Comparison of ENCODE assay signal across 8 mouse cellular contexts in the genomic region with DNA sequence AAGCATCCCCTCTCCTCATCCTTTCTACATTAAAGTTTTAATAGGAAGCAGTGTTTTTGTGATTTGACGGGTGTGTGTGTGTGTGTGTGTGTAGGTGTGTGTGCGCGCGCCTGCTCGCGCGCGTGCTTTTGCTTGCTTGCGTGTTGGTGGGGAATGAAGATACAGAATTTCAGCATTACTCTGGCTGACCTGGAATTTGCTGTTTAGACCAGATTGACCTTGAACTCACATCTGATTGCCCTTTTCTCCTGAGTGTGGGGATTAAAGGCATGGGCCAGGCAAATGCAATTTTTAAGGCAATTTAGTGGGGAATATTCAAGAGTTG. TPM values are rescaled to one million over a fixed set of nuclear protein-coding genes. Genes with fewer than 3 reads are reported as not detected.
DNase-seq lines count a peak whose midpoint lies in the region; ATAC-seq and TF ChIP-seq lines count a peak whose summit lies in the region.

No protein-coding gene starts in this region.

- no peak for ATAC-seq in heart, embryonic 11.5 days (replicated peaks; ENCODE audit: insufficient number of reproducible peaks, low FRiP score, low TSS enrichment)
- ATAC-seq in forebrain, embryonic 13.5 days = no peak
- ATAC-seq in liver, embryonic 15.5 days (ENCODE audit: insufficient read depth) = no peak

- H3K36me3 ChIP-seq in heart, embryonic 11.5 days (ENCODE audit: control insufficient read depth, insufficient read depth, low read length) = peaks cover 7% of the 10 kb centered on the region
- H3K36me3 ChIP-seq in CH12.LX (replicated peaks in 1 of 2; ENCODE audit: control insufficient read depth in 1 of 2, insufficient read depth in 1 of 2, low read length in 1 of 2) = peaks cover 0 to 12% of the 10 kb centered on the region in 2 experiments
- H3K36me3 ChIP-seq in forebrain, embryonic 13.5 days (ENCODE audit: poor library complexity, severe bottlenecking) = peaks cover 10% of the 10 kb centered on the region; the same call in 1 of the 2 replicates
- H3K36me3 ChIP-seq in liver, embryonic 15.5 days (replicated peaks) = 0 out of 2 replicates have a peak, but pooled peaks cover 5% of the 10 kb centered on the region

- H3K27me3 ChIP-seq in heart, embryonic 11.5 days (ENCODE audit: control insufficient read depth, insufficient read depth, low read length) = no peaks in the 10 kb centered on the region
- no peaks in the 10 kb centered on the region for H3K27me3 ChIP-seq in CH12.LX (replicated peaks)
- no peaks in the 10 kb centered on the region for H3K27me3 ChIP-seq in forebrain, embryonic 13.5 days
- no peaks in the 10 kb centered on the region for H3K27me3 ChIP-seq in liver, embryonic 15.5 days

- TF ChIP-seq RAD21 in CH12.LX (IDR thresholded peaks at IDR 0.05; ENCODE audit: low read depth, low read length) = no peak

- peak overlapping the region; percentile 98 for H3K9ac ChIP-seq in heart, embryonic 11.5 days (ENCODE audit: low read depth, low read length)
- peak overlapping the region; percentile 60 for H3K9ac ChIP-seq in CH12.LX (ENCODE audit: insufficient read depth, low read depth)
- H3K9ac ChIP-seq in forebrain, embryonic 13.5 days = peak overlapping the region; percentile 77
- peak overlapping the region; percentile 97 for H3K9ac ChIP-seq in liver, embryonic 15.5 days

- WGBS in heart, embryonic 11.5 days (ENCODE audit: insufficient replicate concordance) = 3% methylated on average over 9 of the region's 9 CpGs
- 0% methylated on average over 9 of the region's 9 CpGs for WGBS in forebrain, embryonic 13.5 days
- 0% methylated on average over 9 of the region's 9 CpGs for WGBS in liver, embryonic 15.5 days (ENCODE audit: insufficient replicate concordance)

- no peaks in the 10 kb centered on the region for H3K9me3 ChIP-seq in heart, embryonic 11.5 days (replicated peaks; ENCODE audit: control insufficient read depth, low read length)
- H3K9me3 ChIP-seq in CH12.LX (replicated peaks; ENCODE audit: low read length) = no peaks in the 10 kb centered on the region
- no peaks in the 10 kb centered on the region for H3K9me3 ChIP-seq in forebrain, embryonic 13.5 days (replicated peaks)
- no peaks in the 10 kb centered on the region for H3K9me3 ChIP-seq in liver, embryonic 15.5 days (replicated peaks)

- no peaks in the 10 kb centered on the region for H3K4me1 ChIP-seq in heart, embryonic 11.5 days (ENCODE audit: control insufficient read depth, insufficient read depth, low read length)
- peaks cover 3 to 18% of the 10 kb centered on the region in 2 experiments; a peak in 3 of 4 replicates for H3K4me1 ChIP-seq in CH12.LX (ENCODE audit: control insufficient read depth in 1 of 2, insufficient read depth in 2 of 2)
- H3K4me1 ChIP-seq in forebrain, embryonic 13.5 days = peaks cover 12% of the 10 kb centered on the region
- peaks cover 27% of the 10 kb centered on the region for H3K4me1 ChIP-seq in liver, embryonic 15.5 days (replicated peaks)

- peak overlapping the region; percentile 82 for H3K4me3 ChIP-seq in heart, embryonic 11.5 days (ENCODE audit: low read depth, low read length)
- H3K4me3 ChIP-seq in CH12.LX (replicated peaks in 1 of 3; ENCODE audit: low read depth in 2 of 3, low read length in 2 of 3, poor library complexity in 1 of 3) = peak overlapping the region; percentile 85 to 90 (median 85)
- H3K4me3 ChIP-seq in forebrain, embryonic 13.5 days = peak overlapping the region; percentile 56
- H3K4me3 ChIP-seq in liver, embryonic 15.5 days (replicated peaks) = peak overlapping the region; percentile 97

- dilution Hi-C loops in CH12.LX (cut with MboI; ENCODE audit: extremely low pct_ligation_motif_present, extremely low pct_unique_long_range_greater_than_20kb, low sequenced_read_pairs) = no loop called here

- no peak for TF ChIP-seq CTCF in CH12.LX (conservative IDR thresholded peaks at IDR 0.05 in 1 of 2, IDR thresholded peaks at IDR 0.05 in 1 of 2; ENCODE audit: low read depth in 2 of 2, low read length in 2 of 2)

- in situ Hi-C loops in CH12.LX (cut with MboI; ENCODE audit: low pct_ligation_motif_present, low pct_unique_long_range_greater_than_20kb, low sequenced_read_pairs) = loop anchor here (25.0 kb wide), 1 partner anchor 373 kb away; no protein-coding TSS in a partner anchor

- no peak for TF ChIP-seq POLR2A in CH12.LX (IDR thresholded peaks at IDR 0.05; ENCODE audit: low read depth, low read length)

- H3K4me2 ChIP-seq in heart, embryonic 11.5 days = peak overlapping the region; percentile 62
- H3K4me2 ChIP-seq in CH12.LX (ENCODE audit: insufficient read depth, low read depth, poor library complexity, severe bottlenecking) = peak overlapping the region; percentile 74; the same call in 1 of the 2 replicates
- H3K4me2 ChIP-seq in forebrain, embryonic 13.5 days = peak overlapping the region; percentile 61
- H3K4me2 ChIP-seq in liver, embryonic 15.5 days = peak overlapping the region; percentile 86

- DNase-seq in heart, adult 9 months (ENCODE audit: low spot score in 2 of 2) = no peak
- no peak for DNase-seq in CH12.LX (ENCODE audit: extremely low read depth)
- no peak for DNase-seq in urinary bladder, postnatal 36 days (ENCODE audit: low spot score in 2 of 2)
- no peak for DNase-seq in adrenal gland, postnatal 25 days
- DNase-seq in urinary bladder, adult 2 months (ENCODE audit: low spot score) = no peak

- H3K79me2 ChIP-seq in CH12.LX (replicated peaks; ENCODE audit: control insufficient read depth, extremely low read depth, insufficient read depth, poor library complexity, severe bottlenecking) = no peaks in the 10 kb centered on the region; the same call in 1 of the 2 replicates

- TF ChIP-seq EP300 in CH12.LX (IDR thresholded peaks at IDR 0.05; ENCODE audit: low read length) = no peak

- peak overlapping the region; percentile 94 for H3K27ac ChIP-seq in heart, embryonic 11.5 days (ENCODE audit: low read depth, low read length)
- H3K27ac ChIP-seq in CH12.LX (ENCODE audit: insufficient read depth, low read depth) = no peak overlapping the region
- H3K27ac ChIP-seq in forebrain, embryonic 13.5 days = peak overlapping the region; percentile 92
- peak overlapping the region; percentile 97 for H3K27ac ChIP-seq in liver, embryonic 15.5 days (replicated peaks)

TF ChIP-seq in CH12.LX, 34 proteins besides CTCF, POLR2A, EP300 and RAD21:
- 0 out of 2 replicates have a peak, but pooled peaks have one; percentile 4 for TF ChIP-seq MAX (IDR thresholded peaks at IDR 0.05; ENCODE audit: low read length)
- TF ChIP-seq NRF1 (IDR thresholded peaks at IDR 0.05; ENCODE audit: low read depth, low read length) = 0 out of 2 replicates have a peak, but pooled peaks have one; percentile 12
- no peak for TF ChIP-seq HCFC1 (IDR thresholded peaks at IDR 0.05; ENCODE audit: low read depth, low read length)

RNA-seq across cellular contexts. Expression of gene Fmc1, which starts 2.0 kb away (rescaled TPM):
- 189 and 195 TPM in 2 replicates for polyA plus RNA-seq in heart, embryonic 11.5 days (2014; fragmentation: Nextera tagmentation; extraction: Ambion mirVana)
- total RNA-seq in CH12.LX (2012; rRNA removed) (65.3 and 78.2 TPM in 2 replicates), CH12.LX (2014; rRNA removed) (45.2 and 47.3 TPM in 2 replicates)
- 23.1 and 30.4 TPM in 2 replicates for polyA plus RNA-seq in CH12.LX (2012; ENCODE audit: insufficient read length, low read depth)
- polyA plus RNA-seq in forebrain, embryonic 13.5 days (2015; fragmentation: Nextera tagmentation; extraction: Ambion mirVana) = 152 and 177 TPM in 2 replicates
- 65.8 and 76.7 TPM in 2 replicates for polyA plus RNA-seq in liver, embryonic 15.5 days (2015; fragmentation: Nextera tagmentation; extraction: Ambion mirVana)
- 102 and 114 TPM in 2 replicates for total RNA-seq in adrenal gland, postnatal 25 days (2021)
- 103 and 104 TPM in 2 replicates for polyA plus RNA-seq in urinary bladder, adult 2 months (2012; rRNA removed)

RNA-seq across cellular contexts. Expression of gene Luc7l2, which starts 15.8 kb away (rescaled TPM):
- 29.9 and 43.1 TPM in 2 replicates for polyA plus RNA-seq in heart, embryonic 11.5 days (2014; fragmentation: Nextera tagmentation; extraction: Ambion mirVana)
- total RNA-seq in CH12.LX (2012; rRNA removed) = 62.0 and 62.5 TPM in 2 replicates
- 92.5 and 99.9 TPM in 2 replicates for total RNA-seq in CH12.LX (2014; rRNA removed)
- polyA plus RNA-seq in CH12.LX (2012; ENCODE audit: insufficient read length, low read depth) = 173 and 183 TPM in 2 replicates
- polyA plus RNA-seq in forebrain, embryonic 13.5 days (2015; fragmentation: Nextera tagmentation; extraction: Ambion mirVana) = 40.1 and 40.9 TPM in 2 replicates
- polyA plus RNA-seq in liver, embryonic 15.5 days (2015; fragmentation: Nextera tagmentation; extraction: Ambion mirVana) = 15.7 and 17.3 TPM in 2 replicates
- total RNA-seq in adrenal gland, postnatal 25 days (2021) = 213 and 228 TPM in 2 replicates
- polyA plus RNA-seq in urinary bladder, adult 2 months (2012; rRNA removed) = 160 and 174 TPM in 2 replicates
